Mouse (Mus musculus) thymus, adult 2 months (tissue): Measurements from ENCODE around the gene Ankrd40. TPM values are rescaled to one million over a fixed set of nuclear protein-coding genes. Genes with fewer than 3 reads are reported as not detected.

Experiments
- DNase-seq: peaks from one replicate; pipeline ENCODE4 v3.0.0; 2021
- H3K27ac ChIP-seq: fragments of 200-500 bp; 2 replicates; pipeline ENCODE4 v1.5.1; 2012; ENCODE audit warnings: low read length, control low read depth; ENCODE audit not compliant: control insufficient read depth, insufficient read depth
- H3K27me3 ChIP-seq: fragments of 200-500 bp; 2 replicates; pipeline ENCODE4 v1.6.1; 2012; ENCODE audit warnings: mild to moderate bottlenecking, low read length, moderate library complexity, mixed read lengths; ENCODE audit not compliant: control insufficient read depth, insufficient read depth
- H3K36me3 ChIP-seq: fragments of 200-500 bp; 2 replicates; pipeline ENCODE4 v1.6.1; 2012; ENCODE audit warnings: mild to moderate bottlenecking, low read length, moderate library complexity; ENCODE audit not compliant: control insufficient read depth, insufficient read depth
- H3K4me1 ChIP-seq: fragments of 200-500 bp; replicated peaks from 2 replicates; pipeline ENCODE4 v1.6.1; 2012; ENCODE audit warnings: low read length; ENCODE audit not compliant: control insufficient read depth, insufficient read depth
- H3K4me3 ChIP-seq: fragments of 200-500 bp; 2 replicates; pipeline ENCODE4 v1.5.1; 2012; ENCODE audit warnings: mild to moderate bottlenecking, low read length, control low read depth, moderate library complexity; ENCODE audit not compliant: control insufficient read depth, insufficient read depth
- CTCF ChIP-seq: fragments of 200-500 bp; IDR thresholded peaks from 2 replicates; pipeline ENCODE4 v1.5.1; 2012; ENCODE audit warnings: mild to moderate bottlenecking, control low read depth, low read length, moderate library complexity, borderline replicate concordance; ENCODE audit not compliant: control insufficient read depth, poor library complexity, insufficient read depth; ENCODE audit errors: extremely low read depth
- POLR2A ChIP-seq: fragments of 200-500 bp; IDR thresholded peaks from 2 replicates; pipeline ENCODE4 v1.6.1; 2012; ENCODE audit warnings: mild to moderate bottlenecking, low read length, control low read depth, moderate library complexity; ENCODE audit not compliant: control insufficient read depth, poor library complexity, insufficient read depth; ENCODE audit errors: extremely low read depth
- WGBS: fragments of 180-500 bp; shearing (Covaris S2); methylation state at CpG from one replicate; pipeline ENCODE4 v1.1.7; 2018; 5-methylcytosine and 5-hydroxymethylcytosine counted together
- polyA plus RNA-seq: library from polyadenylated mRNA; depleted of rRNA; stranded (reverse); fragments of >200 nt; gene quantifications from 2 replicates; pipeline ENCODE4 v1.2.3, GENCODE M21; 2012

Gene Ankrd40
- polyA plus RNA-seq, 1 experiment = 120 TPM

GRCm38 (mm10) chr11:94290062-94290740, 37.6 kb upstream of the Ankrd40 start:
- no peak for DNase-seq
- TF ChIP-seq CTCF (no peak), POLR2A (no peak)
- no peaks in the 10 kb centered on the region for H3K27me3 ChIP-seq
- peaks cover 79% of the 10 kb centered on the region for H3K36me3 ChIP-seq
- WGBS = 97% methylated on average over 10 of the region's 10 CpGs
- H3K27ac ChIP-seq = no peak overlapping the region
- H3K4me1 ChIP-seq = no peaks in the 10 kb centered on the region
- no peak overlapping the region for H3K4me3 ChIP-seq

GRCm38 (mm10) chr11:94294996-94295845, 32.6 kb upstream of the Ankrd40 start:
- 95% methylated on average over 9 of the region's 9 CpGs for WGBS
- H3K27me3 ChIP-seq = no peaks in the 10 kb centered on the region
- H3K36me3 ChIP-seq = peaks cover 99% of the 10 kb centered on the region
- no peaks in the 10 kb centered on the region for H3K4me1 ChIP-seq
- TF ChIP-seq POLR2A (no peak), CTCF (no peak)
- no peak overlapping the region for H3K27ac ChIP-seq
- DNase-seq = no peak
- H3K4me3 ChIP-seq = no peak overlapping the region

GRCm38 (mm10) chr11:94312733-94313132, 15.1 kb upstream of the Ankrd40 start:
- H3K4me1 ChIP-seq = no peaks in the 10 kb centered on the region
- peaks cover 5% of the 10 kb centered on the region; the same call in 1 of the 2 replicates for H3K36me3 ChIP-seq
- no peak for DNase-seq
- TF ChIP-seq POLR2A = no peak
- no peak for TF ChIP-seq CTCF
- H3K27ac ChIP-seq = no peak overlapping the region
- no peaks in the 10 kb centered on the region for H3K27me3 ChIP-seq
- H3K4me3 ChIP-seq = no peak overlapping the region
- 93% methylated on average over 1 of the region's 1 CpGs for WGBS

- Histone ChIP-seq H3K4me1 (peaks cover 3% of the 10 kb centered on the region; the same call in 1 of the 2 replicates), H3K27me3 (no peaks in the 10 kb centered on the region), H3K36me3 (0 out of 2 replicates have a peak, but pooled peaks cover under 1% of the 10 kb centered on the region), H3K27ac (no peak overlapping the region), H3K4me3 (no peak overlapping the region)
- TF ChIP-seq POLR2A (no peak), CTCF (no peak)
- DNase-seq = no peak
- 86% methylated on average over 2 of the region's 2 CpGs for WGBS
Observed at GRCm38 (mm10) chr11:94314098-94314652, 13.6 kb upstream of the Ankrd40 start.

GRCm38 (mm10) chr11:94315308-94315707, 12.5 kb upstream of the Ankrd40 start:
- Histone ChIP-seq H3K27me3 (no peaks in the 10 kb centered on the region), H3K4me1 (peaks cover 3% of the 10 kb centered on the region; the same call in 1 of the 2 replicates), H3K27ac (no peak overlapping the region), H3K36me3 (no peaks in the 10 kb centered on the region), H3K4me3 (no peak overlapping the region)
- DNase-seq = no peak
- no peak for TF ChIP-seq CTCF
- TF ChIP-seq POLR2A = no peak
- WGBS = 90% methylated on average over 1 of the region's 1 CpGs

- no peak for TF ChIP-seq POLR2A
- TF ChIP-seq CTCF = no peak
- WGBS = 90% methylated on average over 2 of the region's 2 CpGs
- no peak overlapping the region for H3K4me3 ChIP-seq
- H3K27me3 ChIP-seq = no peaks in the 10 kb centered on the region
- H3K4me1 ChIP-seq = peaks cover 3% of the 10 kb centered on the region; the same call in 1 of the 2 replicates
- DNase-seq = no peak
- H3K27ac ChIP-seq = no peak overlapping the region
- no peaks in the 10 kb centered on the region for H3K36me3 ChIP-seq
Observed at GRCm38 (mm10) chr11:94316528-94316927, 11.3 kb upstream of the Ankrd40 start.
